Mouse (Mus musculus): ENCODE measurements around the gene Limch1.

The Limch1 gene

GRCm38 (mm10) chr5:66826844-66827243, 81.2 kb downstream of the Limch1 start:
- no peak for DNase-seq (ENCODE audit: low read depth, low spot score)

DNA sequence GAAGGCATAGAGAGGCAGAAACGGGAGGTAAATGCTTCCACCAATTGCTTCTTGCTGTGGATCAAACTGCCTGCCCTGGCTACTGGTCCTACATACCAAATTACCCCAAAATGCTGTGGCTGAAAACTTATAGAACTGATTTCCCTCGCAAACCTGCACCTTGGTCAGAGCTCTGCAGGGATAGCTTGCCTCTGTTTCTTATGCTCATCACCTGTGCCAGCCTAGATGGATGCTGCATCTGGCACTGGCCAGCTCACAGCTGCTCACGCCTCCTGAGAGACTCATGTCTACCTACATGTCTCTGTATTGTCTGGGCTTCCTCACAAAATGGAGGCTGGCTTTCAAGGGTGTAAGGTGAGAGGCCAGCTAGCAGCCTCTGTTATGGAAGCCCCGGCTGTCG, 83.9 kb downstream of the Limch1 start:
- DNase-seq (ENCODE audit: low read depth, low spot score) = no peak

GRCm38 (mm10) chr5:66830206-66830605, 84.6 kb downstream of the Limch1 start:
- no peak for DNase-seq (ENCODE audit: low read depth, low spot score)

DNA sequence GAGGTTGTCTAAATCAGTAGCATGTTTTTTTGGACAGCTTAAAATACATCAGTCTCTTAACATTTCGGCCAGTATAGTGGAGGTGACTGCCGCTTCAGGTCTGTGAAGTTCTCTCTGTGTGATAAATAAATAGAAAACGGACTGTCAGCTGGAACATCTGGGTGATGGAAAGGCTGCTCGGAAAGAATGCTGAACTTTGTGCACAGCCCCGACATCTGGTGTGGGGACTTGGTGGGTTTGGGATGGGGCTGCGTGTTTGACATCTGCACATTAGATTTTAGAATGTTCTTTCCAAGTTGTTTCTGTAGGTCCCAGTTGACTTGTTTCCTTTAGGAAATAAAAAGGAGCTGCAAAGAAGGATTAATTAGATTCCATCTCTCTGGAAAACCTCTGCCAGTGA, 89.1 kb downstream of the Limch1 start:
- DNase-seq (ENCODE audit: low read depth, low spot score) = no peak

GRCm38 (mm10) chr5:66836892-66837291, 91.3 kb downstream of the Limch1 start:
- no peak for DNase-seq (ENCODE audit: low read depth, low spot score)

DNA sequence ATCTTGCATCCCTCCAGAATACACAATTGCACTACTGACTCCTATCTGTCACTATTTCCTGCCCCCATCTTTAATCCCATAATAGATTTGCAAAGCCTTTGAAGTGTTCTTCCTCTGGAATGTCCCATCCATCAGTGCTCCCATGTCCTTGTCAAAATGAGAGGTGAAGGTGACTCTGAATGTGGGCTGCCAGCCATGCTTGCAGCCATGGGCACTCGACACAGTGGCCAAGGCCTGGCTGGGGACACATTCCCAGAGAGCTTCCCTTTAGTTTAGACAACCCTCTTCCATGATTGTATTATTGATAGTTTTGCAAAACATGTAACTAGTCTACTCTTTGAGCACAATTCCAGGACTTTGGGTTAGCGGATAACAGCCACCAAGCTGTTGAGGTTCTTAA, 96.3 kb downstream of the Limch1 start:
- no peak for DNase-seq (ENCODE audit: low read depth, low spot score)

GRCm38 (mm10) chr5:66842776-66843175, 97.1 kb downstream of the Limch1 start:
- no peak for DNase-seq (ENCODE audit: low read depth, low spot score)

GRCm38 (mm10) chr5:66848136-66848535, 102.5 kb downstream of the Limch1 start:
- no peak for DNase-seq (ENCODE audit: low read depth, low spot score)

DNA sequence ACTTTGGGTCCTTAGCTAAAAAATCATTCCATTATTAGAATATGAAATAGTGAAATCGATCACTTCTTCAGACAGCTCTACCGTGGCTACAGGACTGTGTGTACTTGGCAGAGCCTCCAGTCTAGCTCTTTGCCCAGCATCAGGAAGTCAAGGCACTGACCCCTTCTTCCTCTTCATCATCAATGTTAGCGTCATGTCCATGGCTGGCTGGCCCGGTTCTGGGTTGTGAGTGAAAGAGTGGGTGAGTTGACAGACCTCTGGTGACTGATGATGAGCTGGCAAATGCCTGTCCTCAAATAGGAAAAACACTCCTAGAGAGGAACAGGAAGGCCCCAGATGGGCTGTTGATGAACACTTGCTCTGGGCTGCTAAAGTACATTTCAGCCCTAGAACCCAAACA, 103.5 kb downstream of the Limch1 start:
- DNase-seq (ENCODE audit: low read depth, low spot score) = no peak

DNA sequence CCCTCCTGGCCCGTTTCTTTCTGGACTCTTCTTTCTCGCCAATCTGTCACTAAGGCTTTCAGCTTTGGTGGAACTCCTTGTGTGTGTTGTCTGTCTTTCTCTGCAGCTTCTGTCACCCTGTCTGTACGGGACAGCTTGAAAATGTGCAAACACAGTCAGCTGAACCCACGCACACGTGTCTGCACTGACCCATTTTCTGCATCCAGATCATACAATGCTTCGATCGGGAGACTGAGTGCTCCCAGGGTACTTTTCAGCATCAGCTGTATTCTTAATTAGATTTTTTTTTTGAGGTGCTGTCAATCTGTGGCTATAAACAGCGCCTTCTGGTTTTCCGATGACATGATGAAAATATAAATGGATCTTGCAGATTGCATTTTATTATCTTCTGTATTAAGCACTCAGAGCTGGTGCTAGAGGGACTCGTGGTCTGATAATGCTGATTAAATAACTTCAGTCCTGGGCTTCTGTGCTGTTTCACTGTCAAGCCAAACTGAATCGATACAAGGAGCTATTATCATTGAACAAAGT, 105.2 kb downstream of the Limch1 start:
- no peak for DNase-seq (ENCODE audit: low read depth, low spot score)

- DNase-seq (ENCODE audit: low read depth, low spot score) = no peak
Observed at GRCm38 (mm10) chr5:66851708-66852107, 106.1 kb downstream of the Limch1 start.

- DNase-seq (ENCODE audit: low read depth, low spot score) = no peak
Observed at GRCm38 (mm10) chr5:66854263-66854662, 108.6 kb downstream of the Limch1 start.

- DNase-seq (ENCODE audit: low read depth, low spot score) = no peak
Observed at GRCm38 (mm10) chr5:66855358-66856107, 109.9 kb downstream of the Limch1 start.

DNA sequence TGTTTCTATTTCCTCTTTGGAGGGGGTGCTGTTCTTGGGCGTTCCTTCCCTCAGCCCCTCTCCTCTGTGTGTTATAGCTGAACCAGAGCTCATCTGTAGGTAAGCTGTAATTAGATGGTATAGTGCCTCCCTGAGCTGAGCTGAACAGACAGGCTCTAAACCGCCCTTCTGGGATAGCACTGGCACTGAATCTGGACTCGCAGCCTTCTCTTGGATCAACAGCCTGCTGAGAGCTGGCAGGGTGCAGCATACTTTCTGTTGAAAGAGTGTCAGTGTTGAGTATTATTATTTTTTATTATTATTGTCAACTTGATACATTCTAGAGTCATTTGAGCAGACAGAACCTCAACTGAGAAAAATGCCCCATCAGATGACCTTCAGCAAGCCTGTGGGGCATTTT, 113.9 kb downstream of the Limch1 start:
- no peak for DNase-seq (ENCODE audit: low read depth, low spot score)

DNA sequence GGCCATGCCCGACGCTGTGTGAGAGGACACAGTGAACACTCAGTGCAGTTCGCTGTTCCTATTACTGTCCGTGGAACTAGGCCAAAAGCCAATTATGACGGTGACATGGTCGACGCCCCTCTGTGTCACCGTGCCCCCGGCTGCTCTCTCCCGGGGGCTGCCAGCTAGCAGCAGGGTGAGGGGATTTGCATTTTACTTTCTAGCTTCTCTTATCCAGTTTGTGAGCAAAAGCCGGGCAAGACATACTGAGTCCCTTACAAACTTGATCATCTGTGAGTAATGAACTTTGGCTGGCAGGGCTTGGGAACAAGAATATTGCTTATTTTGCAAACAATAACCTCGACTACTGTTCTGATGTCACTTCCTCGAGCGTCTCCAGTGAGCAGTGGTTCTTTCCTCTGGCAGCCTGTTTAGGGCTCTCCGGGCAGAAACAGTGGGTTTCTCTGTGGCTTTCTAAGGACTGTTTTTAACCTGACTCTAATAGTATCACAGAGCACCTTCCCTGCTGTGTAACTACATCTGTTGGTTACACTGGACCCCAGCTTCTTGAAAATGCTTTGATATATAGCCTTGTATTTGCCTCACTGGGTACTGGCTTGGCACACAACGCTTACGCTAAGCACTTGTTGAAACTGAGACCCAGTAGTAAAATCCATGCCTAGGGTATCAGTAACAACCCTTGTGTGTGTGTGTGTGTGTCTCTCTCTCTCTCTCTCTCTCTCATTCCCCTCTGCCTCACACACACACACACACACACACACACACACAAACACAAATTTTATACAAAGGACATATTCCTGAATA, 115.8 kb downstream of the Limch1 start:
- no peak for DNase-seq (ENCODE audit: low read depth, low spot score)

DNA sequence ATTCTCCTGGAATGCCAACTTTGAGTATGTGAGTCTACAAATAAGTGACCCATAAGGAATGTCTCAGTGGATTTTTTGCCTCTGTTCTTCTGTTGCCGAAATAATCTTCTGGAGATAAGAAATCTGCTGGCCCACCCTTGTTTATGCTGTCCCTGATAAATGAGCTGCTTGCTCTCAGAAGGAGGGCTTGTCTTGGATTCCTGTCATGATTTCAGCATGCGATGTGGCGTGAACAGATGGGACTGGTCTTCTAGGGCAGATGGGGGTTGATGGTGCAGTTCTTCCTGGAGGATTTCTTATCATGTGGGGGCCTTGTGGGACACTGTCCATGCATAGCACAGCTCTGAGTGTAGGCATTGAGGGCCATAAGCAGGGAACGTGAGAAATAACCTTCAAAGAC, 116.5 kb downstream of the Limch1 start:
- DNase-seq (ENCODE audit: low read depth, low spot score) = no peak

DNA sequence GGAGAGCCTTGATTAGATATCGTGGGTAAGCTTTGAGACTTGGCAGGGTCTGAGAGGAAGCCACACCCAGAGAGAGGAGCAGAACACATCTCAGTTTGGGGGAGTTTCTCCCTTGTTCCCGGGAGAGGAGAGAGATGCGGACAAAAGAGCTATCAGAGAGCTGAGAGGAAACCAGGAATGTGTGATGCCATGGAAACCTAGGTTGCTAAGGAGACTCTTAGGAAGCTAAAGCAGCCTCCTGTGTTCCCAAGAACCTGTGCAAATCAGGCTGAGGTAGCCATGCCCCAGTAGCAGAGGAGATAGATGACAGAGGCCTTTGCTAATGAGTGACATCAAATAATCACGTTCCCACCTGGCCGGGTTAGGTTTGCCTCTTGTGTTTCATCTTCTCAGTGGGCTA, 119.6 kb downstream of the Limch1 start:
- DNase-seq (ENCODE audit: low read depth, low spot score) = no peak

- DNase-seq (ENCODE audit: low read depth, low spot score) = no peak
Observed at GRCm38 (mm10) chr5:66866019-66866418, 120.4 kb downstream of the Limch1 start.

- no peak for DNase-seq (ENCODE audit: low read depth, low spot score)
Observed at GRCm38 (mm10) chr5:66869545-66869944, 123.9 kb downstream of the Limch1 start.

GRCm38 (mm10) chr5:66871521-66872050, 126.0 kb downstream of the Limch1 start:
- no peak for DNase-seq (ENCODE audit: low read depth, low spot score)

- no peak for DNase-seq (ENCODE audit: low read depth, low spot score)
Observed at GRCm38 (mm10) chr5:66872053-66872452, 126.4 kb downstream of the Limch1 start.

GRCm38 (mm10) chr5:66872681-66873080, 127.1 kb downstream of the Limch1 start:
- DNase-seq (ENCODE audit: low read depth, low spot score) = no peak
